In the genomic region with DNA sequence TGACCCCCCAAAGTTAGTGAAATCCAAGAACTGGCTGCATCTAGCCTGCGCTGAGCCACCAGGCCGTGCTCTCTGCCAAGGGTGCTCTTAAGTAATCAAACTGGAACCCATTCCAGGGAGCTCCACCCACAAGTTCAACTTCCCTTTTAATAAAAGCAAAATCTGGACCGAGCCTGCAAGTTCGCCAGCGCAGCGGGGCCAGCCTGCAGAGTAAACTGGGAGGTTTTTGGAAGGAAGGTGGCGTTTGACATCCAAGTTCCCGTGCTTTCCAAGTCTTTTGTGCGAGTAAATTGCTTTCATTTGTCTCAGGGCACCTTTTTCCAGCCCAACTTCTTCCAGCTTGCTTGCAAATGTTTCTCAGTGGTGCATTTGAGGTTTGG, we compare ENCODE assay signal across 8 mouse cellular contexts. TPM values are rescaled to one million over a fixed set of nuclear protein-coding genes. Genes with fewer than 3 reads are reported as not detected.
DNase-seq lines count a peak whose midpoint lies in the region; ATAC-seq and TF ChIP-seq lines count a peak whose summit lies in the region.

No protein-coding gene starts in this region.

- intact Hi-C loops in heart, postnatal 36 days (cut with DNase I) = no loop called here

- TF ChIP-seq EP300 in liver, postnatal 0 days (IDR thresholded peaks at IDR 0.05; ENCODE audit: low read depth) = no peak

- peak overlapping the region; percentile 21 for H3K4me2 ChIP-seq in neural tube, embryonic 15.5 days
- no peak overlapping the region for H3K4me2 ChIP-seq in liver, postnatal 0 days (ENCODE audit: low read depth, low read length)

- H3K4me1 ChIP-seq in neural tube, embryonic 15.5 days = peaks cover 9% of the 10 kb centered on the region
- peaks cover 11% of the 10 kb centered on the region for H3K4me1 ChIP-seq in embryonic fibroblast, embryonic 13.5 days (ENCODE audit: control insufficient read depth, insufficient read depth, low read length)
- H3K4me1 ChIP-seq in liver, postnatal 0 days (ENCODE audit: insufficient read depth) = no peaks in the 10 kb centered on the region

- no peak overlapping the region for H3K9ac ChIP-seq in neural tube, embryonic 15.5 days (replicated peaks)
- no peak overlapping the region for H3K9ac ChIP-seq in liver, postnatal 0 days (replicated peaks)

- ATAC-seq in neural tube, embryonic 15.5 days (ENCODE audit: low FRiP score) = no peak
- no peak for ATAC-seq in liver, postnatal 0 days
- no peak for ATAC-seq in inflammation-experienced regulatory T-cells, adult 6 months

- DNase-seq in neural tube, embryonic 10.5 days (ENCODE audit: extremely low spot score, low spot score) = no peak
- peak; percentile 76 for DNase-seq in heart, postnatal 36 days
- peak; percentile 7 to 25 for DNase-seq in left cerebral cortex, adult 8-10 months (ENCODE audit: low spot score in 2 of 2)
- peak; percentile 32 for DNase-seq in right cerebral cortex, postnatal 25 days
- DNase-seq in liver, postnatal 0 days = no peak

- no peaks in the 10 kb centered on the region for H3K36me3 ChIP-seq in neural tube, embryonic 15.5 days
- no peaks in the 10 kb centered on the region for H3K36me3 ChIP-seq in liver, postnatal 0 days (replicated peaks; ENCODE audit: insufficient read depth, low read length)

- H3K27me3 ChIP-seq in neural tube, embryonic 15.5 days (replicated peaks) = no peaks in the 10 kb centered on the region
- no peaks in the 10 kb centered on the region for H3K27me3 ChIP-seq in liver, postnatal 0 days (ENCODE audit: insufficient read depth, low read length)

- no peak overlapping the region for H3K4me3 ChIP-seq in neural tube, embryonic 15.5 days (replicated peaks)
- no peak overlapping the region for H3K4me3 ChIP-seq in embryonic fibroblast, embryonic 13.5 days (ENCODE audit: insufficient read depth, low read length)
- no peak overlapping the region for H3K4me3 ChIP-seq in liver, postnatal 0 days (ENCODE audit: low read depth, low read length)

- TF ChIP-seq CTCF in embryonic fibroblast, embryonic 13.5 days (IDR thresholded peaks at IDR 0.05; ENCODE audit: borderline replicate concordance, insufficient read depth, low read length) = no peak
- no peak for TF ChIP-seq CTCF in liver, postnatal 0 days (IDR thresholded peaks at IDR 0.05; ENCODE audit: low read depth)

- TF ChIP-seq POLR2A in embryonic fibroblast, embryonic 13.5 days (IDR thresholded peaks at IDR 0.05; ENCODE audit: low read depth, low read length) = no peak

- no peak overlapping the region for H3K27ac ChIP-seq in neural tube, embryonic 15.5 days (replicated peaks)
- H3K27ac ChIP-seq in embryonic fibroblast, embryonic 13.5 days (ENCODE audit: insufficient read depth, low read length) = peak overlapping the region; percentile 80
- no peak overlapping the region for H3K27ac ChIP-seq in liver, postnatal 0 days (ENCODE audit: low read depth)

- WGBS in neural tube, embryonic 15.5 days = 41% methylated on average over 9 of the region's 9 CpGs
- 67% methylated on average over 9 of the region's 9 CpGs for whole genome bisulfite sequencing in liver, postnatal 0 days (ENCODE audit: insufficient replicate concordance)

- H3K9me3 ChIP-seq in neural tube, embryonic 15.5 days (replicated peaks) = no peaks in the 10 kb centered on the region
- H3K9me3 ChIP-seq in liver, postnatal 0 days (ENCODE audit: low read length) = no peaks in the 10 kb centered on the region

RNA-seq across cellular contexts. Expression of gene Gxylt2, which starts 27.5 kb away (rescaled TPM):
- polyA plus RNA-seq in neural tube, embryonic 15.5 days (2015; fragmentation: Nextera tagmentation; extraction: Ambion mirVana) = 2.2 and 2.6 TPM in 2 replicates
- 36.4 and 73.4 TPM in 2 replicates for polyA plus RNA-seq in embryonic fibroblast, embryonic 13.5 days (2011; ENCODE audit: insufficient read length, low read depth, missing spikeins)
- 1 to 10 TPM; 3.1 TPM for total RNA-seq in heart, postnatal 36 days (2021)
- total RNA-seq in left cerebral cortex, adult 8-10 months (2022) = 1 to 10 TPM in 1 of 4 experiments, under 1 TPM in 3; 0.72 to 1.7 (median 0.86) TPM
- polyA plus RNA-seq in liver, postnatal 0 days (2015; fragmentation: Nextera tagmentation; extraction: Ambion mirVana) = 0.01 and 0.06 TPM in 2 replicates
- polyA plus RNA-seq in inflammation-experienced regulatory T-cells, adult 6 months (2017; shearing (Covaris generic)) = under 1 TPM in 1 of 3 experiments, not detected in 2; 0.04 TPM

Comparison
In these comparisons a context has a peak if more than half of its experiments do, and no peak if none do; other contexts are left out.
1. DNase-seq: peak in heart, postnatal 36 days (2 of 2), left cerebral cortex, adult 8-10 months (2 of 2) and right cerebral cortex, postnatal 25 days (single experiment); none in neural tube, embryonic 10.5 days (single experiment) and liver, postnatal 0 days (single experiment).
2. RNA of gene Gxylt2, which starts 27.5 kb away (polyA plus RNA-seq): 36.4 to 73.4 TPM in embryonic fibroblast, embryonic 13.5 days; 2.2 to 2.6 TPM in neural tube, embryonic 15.5 days, 0.04 TPM in inflammation-experienced regulatory T-cells, adult 6 months and 0.01 to 0.06 TPM in liver, postnatal 0 days; every median in the first group is over 10 times any median in the second.